Mouse (Mus musculus): ENCODE measurements at regions not wholly inside any gene's neighbourhood (a gene's known extent, or its start where the extent isn't known, plus 50 kb on each side); places are given as distances from the start of the nearest gene placed in this dataset.

DNA sequence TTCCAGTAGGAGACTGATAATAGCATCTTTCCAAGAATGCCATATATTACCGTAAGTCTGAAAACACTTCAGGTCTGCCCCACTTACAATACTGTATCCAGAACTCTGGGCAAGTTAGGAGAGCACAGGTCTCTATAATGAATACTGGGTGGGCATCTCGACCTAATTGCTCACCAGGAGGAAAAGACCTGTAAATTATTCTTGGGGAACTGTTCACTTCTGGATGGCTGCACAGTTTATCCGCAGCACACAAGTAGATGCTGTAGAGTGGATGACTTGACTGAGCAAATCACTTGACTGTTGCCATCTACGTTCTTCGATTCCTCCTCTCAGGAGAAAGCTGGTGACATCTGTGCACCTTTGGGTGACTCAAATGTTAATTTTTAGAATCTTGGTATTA lies 159.8 kb downstream of the Rpl36a-ps1 start:
- no peak for DNase-seq (ENCODE audit: low read depth, low spot score)

DNA sequence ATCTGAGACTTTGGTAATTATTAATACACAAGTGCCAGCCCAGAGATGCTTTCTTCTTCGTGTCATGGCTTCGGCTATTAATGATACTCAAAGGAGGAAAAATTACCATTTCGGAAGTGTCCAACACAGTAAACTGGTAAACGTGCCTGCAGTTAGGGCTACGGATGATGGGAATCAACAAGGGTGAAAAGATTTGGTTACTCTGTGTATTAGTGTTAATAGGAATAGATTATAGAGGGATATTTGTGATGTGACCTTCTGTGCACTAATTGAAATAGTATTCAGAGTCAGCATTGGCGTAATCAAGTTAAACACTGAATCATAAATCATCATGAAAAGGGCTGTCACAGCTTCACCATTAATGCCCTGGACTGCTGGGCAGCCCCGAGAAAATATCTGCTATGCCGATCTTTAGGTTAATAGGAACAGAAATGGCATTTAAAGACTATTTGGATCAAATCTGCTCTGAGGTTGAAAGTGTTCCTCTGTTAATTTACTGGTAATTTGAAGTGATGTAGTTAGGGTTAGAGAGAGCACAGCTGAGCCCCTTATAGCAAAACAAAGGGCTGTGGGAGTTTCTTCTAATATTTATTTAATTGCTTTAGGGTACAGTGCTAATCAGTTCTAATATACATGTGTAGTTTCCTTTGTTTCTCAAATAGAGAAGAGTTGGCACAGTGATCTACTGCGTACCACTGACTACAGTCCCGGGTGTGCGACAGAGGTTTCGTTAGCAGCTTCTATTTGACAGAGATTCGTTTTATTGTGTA lies 160.7 kb downstream of the Rpl36a-ps1 start:
- DNase-seq (ENCODE audit: low read depth, low spot score) = no peak

DNA sequence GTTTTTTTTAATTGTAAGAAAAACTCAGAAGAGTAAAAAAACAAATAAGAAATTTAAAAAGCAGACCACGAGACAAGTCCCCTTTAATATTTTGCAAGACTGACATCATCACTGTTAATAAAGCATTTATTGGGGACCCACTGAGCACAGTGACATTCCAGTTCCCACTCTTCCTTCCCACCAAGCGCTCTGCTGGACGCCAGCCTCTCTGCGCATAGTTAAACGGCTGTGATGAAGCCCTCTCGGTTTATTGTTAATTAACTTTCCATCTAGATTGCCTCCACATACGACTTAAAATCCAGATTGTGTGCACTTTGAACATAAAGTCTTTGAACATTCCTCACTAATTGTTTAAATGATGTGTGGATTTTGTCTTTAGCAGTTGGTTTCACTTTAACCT lies 161.7 kb downstream of the Rpl36a-ps1 start:
- DNase-seq (ENCODE audit: low read depth, low spot score) = no peak

DNA sequence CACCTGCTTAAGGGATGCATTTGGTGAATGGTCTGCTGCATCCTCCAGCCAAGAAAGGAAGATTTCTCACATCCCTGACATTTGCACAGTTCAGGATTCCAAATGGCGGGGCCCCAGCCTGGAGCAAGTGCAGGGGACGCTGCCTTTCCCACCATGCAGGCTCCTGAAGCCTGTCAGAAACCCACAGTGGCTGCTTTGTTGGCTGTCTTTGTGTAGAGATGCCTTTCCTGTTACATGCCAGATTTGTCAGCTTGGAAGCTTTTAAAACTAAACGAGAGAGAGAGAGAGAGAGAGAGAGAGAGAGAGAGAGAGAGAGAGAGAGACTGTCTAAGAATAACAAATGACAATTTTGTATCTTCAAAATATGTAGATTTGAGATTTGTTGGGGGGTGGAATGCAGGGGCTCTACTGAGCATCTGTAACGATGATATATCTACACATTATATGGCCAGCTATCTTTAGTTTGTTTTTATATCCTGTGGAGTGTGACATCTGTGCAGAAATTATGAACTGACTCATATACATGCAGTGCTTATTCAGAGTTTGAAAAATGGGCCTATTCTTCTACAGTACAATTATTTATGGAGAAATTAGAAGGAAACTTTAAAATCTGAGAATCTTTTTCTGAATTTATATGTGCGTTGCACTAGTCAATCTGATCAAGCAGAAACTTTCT lies 164.0 kb downstream of the Rpl36a-ps1 start:
- DNase-seq (ENCODE audit: low read depth, low spot score) = no peak

DNA sequence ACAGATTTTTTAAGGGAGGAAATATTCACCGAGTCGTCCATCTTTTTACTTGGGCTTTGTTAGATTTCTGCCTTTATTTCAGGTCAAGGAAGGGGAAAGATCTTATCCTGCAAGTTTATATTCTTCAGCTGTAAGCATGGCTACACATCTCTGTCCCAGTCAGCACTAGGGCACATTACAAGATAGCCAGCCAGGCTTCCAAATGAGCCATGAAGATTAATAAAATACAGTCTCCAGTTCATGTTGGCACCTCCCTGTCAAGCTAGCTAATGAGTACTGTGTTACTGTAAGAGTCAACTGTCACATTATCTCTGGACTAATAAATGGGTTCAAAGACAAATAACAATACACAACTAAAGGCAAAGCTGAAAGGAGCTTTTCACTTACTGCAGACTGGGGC lies 166.6 kb downstream of the Rpl36a-ps1 start:
- no peak for DNase-seq (ENCODE audit: low read depth, low spot score)

DNA sequence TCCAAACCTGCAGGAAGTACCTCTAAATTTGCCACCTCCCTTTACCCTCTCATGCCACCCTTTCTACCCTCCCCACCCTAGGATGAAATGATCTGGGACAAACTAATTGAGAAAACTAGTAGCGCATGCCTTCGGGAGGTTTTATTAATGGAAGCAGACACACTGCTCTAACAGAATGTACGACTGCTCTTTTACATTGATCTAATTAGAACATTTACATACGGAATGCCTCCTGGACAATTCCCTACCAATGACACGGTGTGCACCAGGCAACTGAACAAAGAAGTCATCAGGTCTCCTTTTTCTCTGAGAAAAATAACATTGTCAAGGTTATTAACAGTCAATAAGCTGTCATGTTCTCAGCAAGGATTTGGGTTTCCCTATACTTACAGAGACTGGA lies 180.5 kb downstream of the Rpl36a-ps1 start:
- DNase-seq (ENCODE audit: low read depth, low spot score) = no peak

DNA sequence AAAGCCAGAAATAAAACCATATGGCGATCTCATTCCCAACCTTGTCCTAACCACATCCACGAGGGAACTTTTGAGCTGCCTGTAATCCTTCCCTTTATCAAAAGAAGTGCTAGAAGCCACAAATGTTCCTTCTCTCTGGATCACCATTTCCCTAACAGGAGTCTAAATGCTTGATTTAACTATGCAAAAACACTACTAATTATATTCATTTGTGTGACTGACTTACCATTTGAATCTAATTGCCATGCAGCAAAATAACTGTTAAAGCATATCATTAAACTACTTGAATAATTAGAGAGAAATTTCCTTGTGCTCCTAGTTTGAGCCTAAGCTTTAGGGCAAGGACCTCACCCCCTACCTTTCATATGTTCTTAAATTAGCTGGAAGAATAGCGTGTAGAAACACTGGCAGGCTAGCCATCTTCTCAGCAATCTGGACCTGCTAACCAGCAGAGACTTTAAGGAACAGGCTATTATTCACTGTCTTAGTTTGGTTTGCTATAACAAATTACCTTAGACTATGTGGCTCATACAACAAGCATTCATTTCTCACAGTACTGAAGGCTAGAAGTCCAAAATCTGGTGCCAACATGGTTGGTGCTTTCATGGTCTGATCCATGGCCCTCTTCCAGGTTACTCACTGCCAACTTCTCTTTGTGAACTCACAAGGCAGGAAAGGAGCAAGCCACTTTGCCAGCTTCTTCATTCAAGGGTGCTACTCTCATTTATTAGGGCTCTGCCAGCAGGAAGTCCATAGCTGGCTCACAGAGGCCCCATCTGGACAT lies 183.7 kb downstream of the Rpl36a-ps1 start:
- no peak for DNase-seq (ENCODE audit: low read depth, low spot score)

DNA sequence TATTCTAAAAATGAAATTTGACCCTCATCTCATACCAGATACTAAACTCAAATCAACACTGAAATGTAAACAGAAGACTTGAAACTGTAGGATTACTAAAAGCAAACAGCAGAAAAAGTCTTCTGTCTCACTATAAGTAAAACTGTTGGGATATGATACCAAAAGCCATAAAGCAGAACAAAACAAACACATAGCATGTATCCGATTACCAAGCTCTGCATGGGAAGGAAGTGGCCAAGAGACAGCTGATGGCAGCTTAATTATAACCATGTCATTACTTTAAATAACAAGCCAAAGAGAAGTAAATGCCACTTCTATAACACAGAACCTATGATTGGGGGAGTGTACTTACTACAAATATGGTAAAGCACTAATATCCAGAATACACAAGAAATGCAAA lies 186.0 kb downstream of the Rpl36a-ps1 start:
- DNase-seq (ENCODE audit: low read depth, low spot score) = no peak

DNA sequence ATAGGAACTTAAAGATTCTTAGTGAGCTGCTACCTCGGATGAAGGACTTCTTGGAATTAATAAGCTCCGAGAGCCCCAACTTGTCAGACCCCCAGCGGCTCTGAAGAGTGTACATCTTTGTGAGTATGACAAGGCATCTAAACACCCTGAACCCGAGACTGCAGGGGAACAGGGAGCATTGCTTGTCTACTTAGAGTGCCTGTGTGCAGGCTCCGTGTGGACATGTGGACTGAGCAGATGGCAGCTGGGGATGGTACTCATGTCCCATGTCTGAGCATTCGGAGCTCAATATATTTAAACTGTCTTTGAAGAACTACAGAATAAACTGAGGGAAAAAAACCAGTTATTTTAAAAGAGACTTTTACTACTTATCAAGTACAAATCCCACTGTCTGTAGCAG lies 189.1 kb downstream of the Rpl36a-ps1 start:
- DNase-seq (ENCODE audit: low read depth, low spot score) = no peak

DNA sequence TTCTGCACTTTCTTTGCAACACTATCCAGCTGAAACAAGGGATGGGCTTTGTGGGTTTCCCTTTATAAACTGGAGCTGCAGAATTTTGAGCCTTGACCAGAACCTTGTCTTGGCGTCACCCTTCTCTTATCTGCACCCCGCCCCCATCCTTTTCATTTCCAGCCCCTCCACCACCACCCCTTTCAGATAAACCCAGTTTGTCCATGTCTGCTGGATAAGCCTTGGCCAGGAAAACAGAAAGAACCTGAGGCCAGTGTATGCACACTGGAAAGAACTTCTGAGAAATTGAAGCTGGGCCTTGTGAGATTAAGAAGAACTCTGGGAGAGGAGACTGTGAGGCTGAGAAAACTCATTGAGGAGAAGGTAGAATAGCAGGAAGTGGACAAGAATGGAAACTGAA lies 192.8 kb downstream of the Rpl36a-ps1 start:
- no peak for DNase-seq (ENCODE audit: low read depth, low spot score)

DNA sequence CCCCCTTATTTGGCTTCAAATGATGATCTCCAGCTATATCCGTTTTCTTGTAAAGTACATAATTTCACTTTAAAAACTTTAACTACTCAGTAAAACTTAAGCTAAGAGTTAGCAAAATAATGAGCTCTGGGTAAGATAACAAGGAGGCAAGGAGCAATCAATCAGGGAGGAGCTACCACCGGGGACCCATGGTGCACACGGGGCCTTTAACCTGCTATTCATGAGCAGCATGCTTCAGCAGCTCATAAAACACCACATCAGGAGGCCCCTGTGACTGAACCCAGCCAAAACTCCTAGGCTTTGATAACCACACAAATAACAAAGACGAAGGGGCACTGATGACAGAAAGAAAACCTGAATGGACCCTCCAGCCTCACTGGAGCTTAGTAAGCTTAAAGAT lies 202.1 kb downstream of the Rpl36a-ps1 start:
- DNase-seq (ENCODE audit: low read depth, low spot score) = no peak

DNA sequence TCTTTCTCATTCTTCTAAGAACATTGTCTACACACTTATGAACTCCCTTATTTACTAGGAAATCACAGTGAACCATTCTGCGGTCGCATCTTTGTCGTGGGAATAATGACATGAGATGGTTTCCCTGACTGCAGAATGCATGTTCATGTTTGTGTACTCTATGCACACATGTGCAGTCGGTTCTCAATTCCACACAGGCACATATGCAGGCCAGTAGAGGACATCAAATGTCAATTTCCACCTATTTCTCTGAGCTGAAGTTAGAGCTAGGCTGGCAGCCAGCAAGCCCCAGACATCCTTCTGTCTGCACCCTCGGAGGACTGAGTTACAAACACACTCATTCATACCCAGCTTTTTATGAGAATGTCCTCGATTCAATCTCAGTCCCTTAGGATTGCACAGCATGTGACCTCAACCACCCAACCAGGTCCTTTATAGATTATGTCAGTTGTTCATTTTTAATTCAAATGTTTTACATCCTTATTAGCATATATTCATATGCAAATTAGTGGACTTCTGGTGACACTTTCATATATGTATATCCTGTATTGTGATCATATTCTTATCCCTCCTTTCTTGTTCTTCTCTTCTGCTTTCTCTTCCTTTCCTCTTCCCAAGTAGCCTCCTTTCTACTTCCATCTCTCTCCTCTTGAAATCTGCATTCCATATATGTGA lies 202.7 kb downstream of the Rpl36a-ps1 start:
- no peak for DNase-seq (ENCODE audit: low read depth, low spot score)

DNA sequence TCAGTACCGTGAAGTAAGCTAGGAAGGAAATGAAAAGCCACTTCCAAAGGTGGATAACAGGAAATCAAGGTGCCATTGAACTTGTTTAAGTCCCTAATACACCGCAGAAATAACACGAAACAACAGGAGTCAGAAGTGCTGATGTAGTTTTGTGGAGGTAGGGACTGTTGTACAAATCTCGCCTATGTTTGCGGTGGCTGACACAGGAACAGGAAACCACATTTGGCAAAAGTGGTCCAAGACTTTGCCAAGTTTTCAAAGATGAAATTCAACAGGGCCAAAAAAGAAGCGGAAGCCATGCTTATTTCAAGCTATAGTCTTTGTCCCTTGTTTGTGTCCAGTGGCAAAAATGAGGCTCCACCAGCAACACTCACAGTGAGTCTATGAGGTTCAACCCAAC lies 204.3 kb downstream of the Rpl36a-ps1 start:
- no peak for DNase-seq (ENCODE audit: low read depth, low spot score)

DNA sequence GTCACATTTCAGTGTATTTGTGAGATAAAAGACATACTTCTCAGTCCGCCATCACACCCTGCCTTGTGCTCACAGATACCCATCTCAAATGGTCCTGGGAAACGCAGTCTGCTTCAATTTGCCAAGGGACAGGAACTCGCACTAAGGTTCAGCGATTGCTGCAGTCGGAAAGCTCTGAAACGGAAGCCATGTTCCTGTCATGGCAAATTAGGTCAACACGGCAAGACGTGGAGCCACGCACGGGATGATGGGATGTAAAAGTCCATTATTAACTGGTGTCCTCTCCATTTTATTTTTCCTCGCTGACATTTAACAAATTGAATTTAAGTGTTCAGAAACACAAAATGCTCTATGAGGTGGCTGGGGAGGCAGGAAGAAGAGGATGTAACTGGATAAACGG lies 212.4 kb downstream of the Rpl36a-ps1 start:
- no peak for DNase-seq (ENCODE audit: low read depth, low spot score)

DNA sequence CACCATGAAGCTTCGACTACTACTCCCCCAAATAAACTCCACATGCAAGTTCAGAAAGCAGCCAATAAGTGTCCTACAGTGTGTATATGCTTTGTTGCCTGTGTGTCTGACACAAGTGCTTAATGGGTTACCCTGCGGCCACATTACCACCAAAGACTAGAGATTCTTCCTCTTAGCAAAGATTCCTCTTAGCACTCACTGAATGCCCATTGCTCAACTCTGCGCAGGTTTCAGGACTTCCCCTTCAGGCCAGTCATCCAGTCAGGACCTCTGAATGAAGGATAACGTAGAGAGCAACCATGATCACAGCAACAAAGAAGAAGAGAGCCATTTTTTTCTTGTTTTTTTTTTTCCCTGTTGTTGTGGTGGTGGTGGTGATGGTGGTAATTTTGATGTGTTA lies 222.0 kb downstream of the Rpl36a-ps1 start:
- DNase-seq (ENCODE audit: low read depth, low spot score) = no peak

DNA sequence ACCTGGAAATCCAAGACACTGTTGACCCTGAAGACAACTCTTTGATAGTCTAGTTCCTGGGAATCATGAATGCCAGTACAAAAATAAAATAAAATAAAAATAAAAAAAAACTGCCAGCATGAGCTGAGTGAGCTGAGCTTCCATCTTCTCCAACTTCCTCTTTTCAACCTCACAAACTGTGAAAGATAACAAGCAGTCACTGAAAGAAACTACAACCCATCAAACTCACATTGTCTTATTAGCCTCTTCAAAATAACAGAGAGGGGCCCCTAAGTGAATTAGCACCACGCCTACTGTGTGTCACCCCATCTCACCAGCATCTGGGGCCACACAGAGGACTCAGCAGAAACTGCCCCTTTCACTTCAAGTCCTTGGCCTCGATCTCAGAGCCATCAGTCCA lies 225.3 kb downstream of the Rpl36a-ps1 start:
- DNase-seq (ENCODE audit: low read depth, low spot score) = no peak

DNA sequence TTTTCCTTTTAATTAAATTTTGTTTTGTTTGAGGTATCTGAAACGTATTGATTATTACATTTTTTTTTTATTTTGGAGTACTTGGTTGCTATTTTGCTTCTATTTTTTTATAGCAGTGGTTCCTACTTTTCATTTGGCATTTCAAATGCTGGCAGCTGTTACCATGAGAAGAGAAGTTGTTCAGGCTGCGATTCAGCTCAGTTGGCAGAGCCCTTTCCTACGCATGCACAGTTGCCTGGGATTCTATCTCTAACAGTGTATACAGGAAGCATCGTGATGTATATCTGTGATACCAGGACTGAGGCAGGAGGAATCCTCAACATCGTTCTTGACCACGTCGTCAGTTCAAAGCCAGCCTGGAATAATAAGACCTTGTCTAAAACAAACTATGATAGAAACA lies 226.6 kb downstream of the Rpl36a-ps1 start:
- DNase-seq (ENCODE audit: low read depth, low spot score) = no peak

DNA sequence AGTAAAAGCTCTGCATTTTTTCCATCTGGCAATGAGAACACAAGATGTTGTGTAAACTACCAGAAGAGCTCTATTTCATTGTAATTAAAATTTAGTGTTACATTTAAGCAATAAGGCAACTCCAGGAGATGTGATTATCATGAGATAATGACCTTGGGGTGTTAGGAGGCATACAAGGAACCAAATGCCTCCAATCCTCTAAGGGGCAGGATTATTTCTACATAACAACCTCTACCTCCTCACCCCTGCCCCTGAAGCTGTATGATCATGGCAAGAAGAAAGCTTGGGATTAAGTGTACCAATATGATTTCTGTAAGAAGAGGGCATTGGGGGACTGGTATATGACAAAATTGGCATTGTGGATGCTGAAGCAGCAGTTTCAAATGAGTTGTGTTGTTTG lies 228.8 kb downstream of the Rpl36a-ps1 start:
- no peak for DNase-seq (ENCODE audit: low read depth, low spot score)

DNA sequence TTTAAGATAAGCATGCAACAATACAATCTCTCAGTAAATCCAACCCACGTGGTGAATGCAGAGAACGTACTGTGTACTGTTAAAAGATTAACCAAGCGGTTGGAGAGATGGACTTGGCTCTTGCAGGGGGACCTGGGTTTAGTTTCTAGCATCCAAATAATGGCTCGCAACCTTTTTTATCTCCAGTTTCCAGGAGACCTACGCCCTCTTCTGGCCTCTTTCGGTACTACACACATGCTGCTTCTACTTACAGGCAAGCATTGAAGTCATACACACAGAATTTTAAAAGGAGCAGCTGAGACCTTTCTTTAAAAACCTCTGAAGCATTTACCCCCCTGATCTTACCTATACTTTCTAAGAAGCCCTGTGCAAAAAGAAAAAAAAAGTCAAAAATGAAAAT lies 243.4 kb downstream of the Rpl36a-ps1 start:
- peak; percentile 30 for DNase-seq (ENCODE audit: low read depth, low spot score)

DNA sequence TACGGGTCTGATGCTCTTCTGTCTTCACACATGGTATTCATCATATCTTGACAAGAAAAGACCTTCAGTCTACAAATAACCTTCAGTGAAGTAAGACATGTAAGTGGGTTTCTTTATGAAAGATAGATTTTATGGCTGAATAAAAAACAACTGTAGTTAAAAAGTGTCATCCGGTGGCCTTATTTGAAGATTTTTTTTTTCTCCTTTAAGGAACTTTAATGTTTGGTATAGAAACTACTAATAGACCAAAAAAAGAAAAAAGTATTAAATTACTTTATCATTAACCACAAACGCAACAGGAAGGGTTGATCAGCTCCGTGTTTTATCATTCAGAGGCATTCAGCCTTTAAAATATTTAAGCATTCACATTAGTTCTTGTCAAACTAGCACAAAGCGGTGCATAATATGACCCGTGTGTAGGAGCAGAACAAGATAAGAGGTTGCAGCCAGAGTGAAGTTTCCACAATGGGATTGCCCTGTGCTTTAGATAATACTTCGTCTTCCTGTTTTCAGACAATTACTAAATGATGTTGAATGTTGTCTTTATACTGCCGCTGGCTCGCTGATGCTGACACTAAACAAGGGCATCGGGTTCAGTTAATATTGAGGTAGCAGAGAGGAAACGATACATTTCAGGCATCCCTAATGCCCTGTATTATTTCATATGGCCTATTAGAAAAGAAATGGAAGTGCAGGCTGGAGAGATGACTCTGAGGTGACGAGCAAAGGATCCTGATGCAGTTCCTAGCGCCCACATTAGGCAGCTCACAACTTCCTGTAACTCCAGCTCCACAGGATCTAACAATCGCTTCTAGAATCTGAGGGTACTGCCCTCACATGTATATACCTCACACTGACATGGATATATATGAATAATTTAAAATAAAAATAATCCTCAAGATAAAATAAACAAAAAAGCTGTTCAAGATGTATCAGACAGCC lies 244.8 kb downstream of the Rpl36a-ps1 start:
- DNase-seq (ENCODE audit: low read depth, low spot score) = no peak

DNA sequence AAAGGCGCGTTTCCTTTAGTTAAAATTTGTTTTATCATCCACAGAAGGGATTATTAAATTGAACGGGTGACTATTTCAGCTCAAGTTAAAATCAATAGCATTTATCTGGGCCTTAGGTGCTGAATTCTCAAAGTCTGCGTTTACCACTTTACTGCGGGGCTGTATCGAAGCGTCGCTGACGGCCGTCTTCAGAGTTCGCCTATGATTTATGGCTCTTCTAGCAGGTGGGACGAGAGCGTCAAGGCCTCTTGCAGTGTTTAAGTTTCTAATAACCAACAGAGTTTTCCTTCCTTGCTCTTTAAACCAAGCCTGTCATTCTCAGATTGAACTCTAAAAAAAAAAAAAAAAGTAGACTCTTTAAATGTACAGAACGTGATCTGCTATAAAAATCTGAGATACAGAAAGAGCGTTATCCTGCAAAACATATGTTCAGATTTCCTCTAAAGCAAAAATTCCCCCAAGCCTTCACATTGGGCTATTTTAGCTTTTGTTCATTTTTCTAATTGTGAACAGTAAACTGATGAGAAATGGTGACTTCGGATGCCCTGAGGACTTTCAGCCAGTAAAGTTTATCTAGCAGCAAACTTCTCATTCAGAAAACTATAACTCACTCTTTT lies 246.9 kb downstream of the Rpl36a-ps1 start:
- no peak for DNase-seq (ENCODE audit: low read depth, low spot score)

All from ES-CJ7 (cell line).